Mouse (Mus musculus) intestine, embryonic 15.5 days (tissue): ENCODE data around the gene Ift27. TPM values are rescaled to one million over a fixed set of nuclear protein-coding genes. Genes with fewer than 3 reads are reported as not detected.

Experiments
- ATAC-seq: fragments of 200-750 bp; cut with Nextera tagmentation; 2 replicates; pipeline ENCODE4 v1.8.0; 2017; ENCODE audit warnings: moderate TSS enrichment, moderate library complexity
- H3K27ac ChIP-seq: fragments of 300-500 bp; sonication (generic); 2 replicates; pipeline ENCODE4 v1.5.1; 2015; ENCODE audit warnings: mild to moderate bottlenecking, inconsistent platforms
- H3K27me3 ChIP-seq: fragments of 300-500 bp; sonication (generic); replicated peaks from 2 replicates; pipeline ENCODE4 v1.6.1; 2015; ENCODE audit warnings: inconsistent platforms
- H3K36me3 ChIP-seq: fragments of 300-500 bp; sonication (generic); 2 replicates; pipeline ENCODE4 v1.6.1; 2015; ENCODE audit warnings: inconsistent platforms
- H3K4me1 ChIP-seq: fragments of 300-500 bp; sonication (generic); replicated peaks from 2 replicates; pipeline ENCODE4 v1.6.1; 2015; ENCODE audit warnings: inconsistent platforms
- H3K4me2 ChIP-seq: fragments of 300-500 bp; sonication (generic); replicated peaks from 2 replicates; pipeline ENCODE4 v1.6.1; 2015; ENCODE audit warnings: mild to moderate bottlenecking, inconsistent platforms
- H3K4me3 ChIP-seq: fragments of 300-500 bp; sonication (generic); replicated peaks from 2 replicates; pipeline ENCODE4 v1.5.1; 2015; ENCODE audit warnings: inconsistent platforms
- H3K9ac ChIP-seq: fragments of 300-500 bp; sonication (generic); 2 replicates; pipeline ENCODE4 v1.6.1; 2015; ENCODE audit warnings: inconsistent platforms
- H3K9me3 ChIP-seq: fragments of 300-500 bp; sonication (generic); 2 replicates; pipeline ENCODE4 v1.6.1; 2016; ENCODE audit warnings: inconsistent platforms
- WGBS: fragments of 180-500 bp; shearing (Covaris S2); methylation state at CpG from one replicate; pipeline ENCODE4 v1.1.7; 2015; 5-methylcytosine and 5-hydroxymethylcytosine counted together
- polyA plus RNA-seq: library from polyadenylated mRNA; unstranded; fragments of >200 nt; fragmentation: Nextera tagmentation; extraction: Ambion mirVana; gene quantifications from 2 replicates; pipeline ENCODE4 v1.2.1, GENCODE M21; 2015

Ift27 gene
- polyA plus RNA-seq, 1 experiment from 2014 or later: 62.9 TPM

DNA sequence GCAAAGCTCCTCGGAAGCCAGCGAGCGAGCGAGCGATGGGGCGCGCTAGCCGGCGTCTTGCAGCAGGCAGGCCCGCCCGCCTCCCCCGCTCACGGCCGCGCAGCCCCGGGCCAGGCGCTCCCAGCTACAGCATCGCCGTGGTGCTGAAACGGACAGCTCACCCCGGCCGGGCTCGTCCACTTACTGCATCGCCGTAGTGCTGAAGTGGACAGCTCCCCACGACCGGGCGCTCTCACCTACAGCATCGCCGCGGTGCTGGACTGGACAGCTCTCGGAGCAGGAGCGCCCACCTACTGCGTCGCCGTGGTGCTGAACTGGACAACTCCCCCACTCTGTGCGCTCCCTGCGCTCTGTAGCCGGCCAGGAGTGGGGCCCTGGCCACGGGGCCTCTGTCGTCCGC is 54.2 kb downstream of the Ift27 start, which contains the start of gene Cacng2:
TSS of gene Cacng2 (minus strand) at position 325 of the 400 bp plus-strand sequence.
- ATAC-seq: peak; percentile 99
- H3K4me3 ChIP-seq: peak within 1 kb of the TSS; percentile 28

DNA sequence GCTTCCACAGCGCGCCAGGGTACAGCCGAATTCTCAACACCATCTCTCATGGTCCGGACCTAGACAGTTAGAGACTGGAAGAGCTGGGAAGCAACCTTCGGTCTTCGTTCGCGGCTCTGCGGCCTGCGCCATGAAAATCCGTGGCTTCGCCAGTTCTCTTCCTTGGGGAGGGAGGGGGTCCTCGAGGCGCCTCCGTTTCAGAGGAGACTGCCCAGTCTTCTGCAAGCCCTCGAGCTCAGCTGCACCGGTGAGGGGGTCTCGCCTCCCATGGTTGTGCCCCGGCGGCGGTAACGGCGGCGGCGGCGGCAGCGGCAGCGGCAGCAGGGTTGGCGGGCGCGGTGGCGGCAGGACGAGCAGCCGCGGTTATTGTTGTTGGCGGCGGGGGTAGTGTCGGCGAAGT is 54.7 kb downstream of the Ift27 start:
- WGBS: 8% methylated on average over 35 of the region's 39 CpGs
- Histone ChIP-seq H3K36me3 (no peaks in the 10 kb centered on the region), H3K4me1 (0 out of 2 replicates have a peak, but pooled peaks cover 6% of the 10 kb centered on the region), H3K9me3 (no peaks in the 10 kb centered on the region), H3K4me2 (peak overlapping the region; percentile 60), H3K4me3 (peak overlapping the region; percentile 28), H3K27me3 (peaks cover 27% of the 10 kb centered on the region), H3K9ac (no peak overlapping the region), H3K27ac (no peak overlapping the region)
- peak; percentile 37; the same call in 1 of the 2 replicates for ATAC-seq

More for the DNA sequence above, 54.2 kb downstream of the Ift27 start, which contains the start of gene Cacng2:
- Histone ChIP-seq H3K36me3 (no peaks in the 10 kb centered on the region), H3K9me3 (no peaks in the 10 kb centered on the region), H3K4me1 (0 out of 2 replicates have a peak, but pooled peaks cover 6% of the 10 kb centered on the region), H3K27me3 (peaks cover 27% of the 10 kb centered on the region), H3K4me2 (peak within 1 kb of the TSS; percentile 60), H3K9ac (no peak within 1 kb of the TSS), H3K27ac (no peak within 1 kb of the TSS)
- under 1% methylated on average over 42 of the region's 42 CpGs for WGBS

DNA sequence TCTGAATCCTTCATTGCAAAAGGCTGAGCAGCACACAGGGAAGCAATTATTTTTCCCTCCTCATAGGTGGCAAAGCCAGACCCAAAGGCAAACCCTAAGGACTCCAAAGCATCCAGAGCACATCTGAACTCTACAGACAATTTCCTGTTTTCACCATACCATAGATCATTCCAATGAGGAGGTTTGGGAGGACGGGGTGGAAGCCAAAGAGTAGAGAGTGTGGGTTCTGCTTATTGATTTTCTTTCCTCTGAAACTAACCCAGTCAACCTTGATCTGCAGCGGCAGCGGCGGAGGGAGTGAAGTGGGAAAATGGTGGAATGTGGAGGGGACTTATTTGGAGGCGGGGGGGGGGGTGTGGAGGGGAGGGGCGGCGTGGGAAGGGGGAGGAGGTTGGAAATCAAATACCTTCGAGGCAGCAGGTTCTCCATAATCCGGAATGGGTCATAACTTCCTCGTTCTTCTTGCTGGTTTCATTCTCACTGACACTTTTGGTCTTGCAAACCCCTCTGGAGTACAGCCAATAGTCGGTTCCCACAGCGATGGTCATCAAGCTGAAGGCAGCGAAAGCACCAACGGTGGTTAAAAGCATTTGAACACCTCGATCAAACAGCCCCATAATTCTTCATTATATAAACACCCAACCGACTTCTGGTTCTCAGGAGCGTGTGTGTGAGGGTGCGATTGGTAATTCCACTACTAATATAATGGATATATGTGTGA is 55.5 kb downstream of the Ift27 start:
- no peak overlapping the region for H3K4me3 ChIP-seq

DNA sequence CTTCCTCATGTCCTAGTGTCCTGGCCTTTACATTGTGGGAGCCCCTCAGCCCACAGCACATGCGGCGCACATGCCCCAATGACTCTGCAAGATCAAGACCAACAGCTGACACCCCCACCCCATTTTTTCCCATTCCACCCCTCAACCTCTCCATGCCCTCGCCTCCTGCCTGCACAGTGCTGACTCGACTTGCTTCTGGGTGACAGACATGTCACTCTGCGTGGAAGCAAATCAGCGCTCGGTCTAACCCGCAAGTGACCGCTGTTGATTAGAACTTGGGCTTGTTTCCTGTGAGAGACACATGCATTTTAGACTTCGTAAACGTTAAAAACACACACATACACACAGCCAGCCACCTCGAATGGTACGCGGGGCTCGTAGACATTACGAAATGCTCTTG is 56.2 kb downstream of the Ift27 start:
- H3K27ac ChIP-seq: no peak overlapping the region
- peaks cover 27% of the 10 kb centered on the region for H3K27me3 ChIP-seq
- H3K4me1 ChIP-seq: 0 out of 2 replicates have a peak, but pooled peaks cover 6% of the 10 kb centered on the region
- WGBS: 92% methylated on average over 16 of the region's 16 CpGs
- H3K4me2 ChIP-seq: no peak overlapping the region
- no peaks in the 10 kb centered on the region for H3K36me3 ChIP-seq
- ATAC-seq: no peak
- H3K9me3 ChIP-seq: no peaks in the 10 kb centered on the region
- no peak overlapping the region for H3K4me3 ChIP-seq
- no peak overlapping the region for H3K9ac ChIP-seq

More for the DNA sequence above, 55.5 kb downstream of the Ift27 start:
- 62% methylated on average over 18 of the region's 18 CpGs for WGBS
- no peaks in the 10 kb centered on the region for H3K9me3 ChIP-seq
- no peak overlapping the region for H3K9ac ChIP-seq
- no peak overlapping the region for H3K27ac ChIP-seq
- H3K4me2 ChIP-seq: no peak overlapping the region
- peaks cover 27% of the 10 kb centered on the region for H3K27me3 ChIP-seq
- no peak for ATAC-seq
- no peaks in the 10 kb centered on the region for H3K36me3 ChIP-seq
- 0 out of 2 replicates have a peak, but pooled peaks cover 6% of the 10 kb centered on the region for H3K4me1 ChIP-seq

DNA sequence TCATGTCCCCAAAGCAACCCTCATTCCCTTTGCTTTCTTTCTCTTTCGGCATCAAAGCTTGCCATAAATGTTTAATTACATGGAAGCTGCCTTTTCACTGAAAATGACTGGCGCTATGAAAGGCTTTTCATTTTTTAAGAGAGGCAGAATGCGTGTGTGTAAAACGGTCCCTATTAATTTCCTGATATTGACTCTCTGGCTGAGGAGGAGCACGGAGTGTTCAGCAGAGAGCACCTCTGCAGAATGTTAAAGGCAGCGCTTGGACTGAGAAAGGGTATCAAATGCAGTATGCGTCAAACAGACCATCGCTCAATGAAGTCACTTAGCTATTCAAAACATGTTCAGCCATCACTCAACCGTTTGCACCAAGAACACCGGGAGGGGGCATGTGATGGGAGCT is 57.0 kb downstream of the Ift27 start:
- Histone ChIP-seq H3K27me3 (peaks cover 27% of the 10 kb centered on the region), H3K4me1 (0 out of 2 replicates have a peak, but pooled peaks cover 6% of the 10 kb centered on the region), H3K36me3 (no peaks in the 10 kb centered on the region), H3K9ac (no peak overlapping the region), H3K4me3 (no peak overlapping the region), H3K27ac (no peak overlapping the region), H3K4me2 (no peak overlapping the region), H3K9me3 (no peaks in the 10 kb centered on the region)
- no peak for ATAC-seq
- WGBS: 88% methylated on average over 10 of the region's 10 CpGs

DNA sequence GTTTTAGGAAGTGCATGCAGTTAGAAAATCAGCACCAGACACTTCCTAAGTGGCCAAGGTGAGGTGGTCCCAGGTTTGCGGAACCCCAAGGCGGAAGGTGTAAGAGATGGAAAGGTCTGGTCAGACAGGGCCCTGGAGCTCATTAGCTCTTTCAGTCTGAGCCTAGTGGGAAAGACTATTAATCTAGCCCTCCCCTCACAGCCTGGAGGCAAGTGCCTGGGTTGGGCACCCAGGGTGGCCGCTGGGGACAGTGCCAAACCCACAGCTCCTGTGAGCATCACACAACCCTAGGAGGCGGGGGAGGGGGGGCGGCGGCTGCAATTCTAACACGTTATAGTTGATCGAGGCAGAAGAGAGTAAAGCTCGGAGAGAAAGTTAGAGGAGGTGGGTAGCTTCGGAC is 57.7 kb downstream of the Ift27 start:
- Histone ChIP-seq H3K27me3 (peaks cover 27% of the 10 kb centered on the region), H3K36me3 (no peaks in the 10 kb centered on the region), H3K9me3 (no peaks in the 10 kb centered on the region), H3K9ac (no peak overlapping the region), H3K27ac (no peak overlapping the region), H3K4me1 (0 out of 2 replicates have a peak, but pooled peaks cover 6% of the 10 kb centered on the region), H3K4me2 (no peak overlapping the region), H3K4me3 (no peak overlapping the region)
- no peak for ATAC-seq
- 70% methylated on average over 10 of the region's 10 CpGs for WGBS

Other genes with a start within 250 kb of the Ift27 start
- 314 and 350 TPM in 2 replicates for gene Txn2, start 245.1 kb downstream of the Ift27 start, polyA plus RNA-seq
- gene Foxred2, start 217.4 kb downstream of the Ift27 start, polyA plus RNA-seq: 2.5 and 2.6 TPM in 2 replicates
- gene Eif3d, start 203.3 kb downstream of the Ift27 start, polyA plus RNA-seq: 187 and 189 TPM in 2 replicates
- 0.04 and 0.10 TPM in 2 replicates for gene Cacng2, start 54.1 kb downstream of the Ift27 start, polyA plus RNA-seq
- not detected in 2 replicates for gene Pvalb, start 32.3 kb upstream of the Ift27 start, polyA plus RNA-seq
- 5.1 and 5.6 TPM in 2 replicates for gene Ncf4, start 70.7 kb upstream of the Ift27 start, polyA plus RNA-seq
- 0.38 and 0.48 TPM in 2 replicates for gene Csf2rb2, start 131.6 kb upstream of the Ift27 start, polyA plus RNA-seq
- 1.4 and 2.0 TPM in 2 replicates for gene Csf2rb, start 151.6 kb upstream of the Ift27 start, polyA plus RNA-seq
- not detected in 2 replicates for gene Tex33, start 221.8 kb upstream of the Ift27 start, polyA plus RNA-seq
- 33.4 and 45.0 TPM in 2 replicates for gene Tst, start 231.8 kb upstream of the Ift27 start, polyA plus RNA-seq
- gene Mpst, start 232.3 kb upstream of the Ift27 start, polyA plus RNA-seq: 2.6 and 3.1 TPM in 2 replicates